Mouse (Mus musculus): ENCODE measurements around the gene Mobp.

DNA sequence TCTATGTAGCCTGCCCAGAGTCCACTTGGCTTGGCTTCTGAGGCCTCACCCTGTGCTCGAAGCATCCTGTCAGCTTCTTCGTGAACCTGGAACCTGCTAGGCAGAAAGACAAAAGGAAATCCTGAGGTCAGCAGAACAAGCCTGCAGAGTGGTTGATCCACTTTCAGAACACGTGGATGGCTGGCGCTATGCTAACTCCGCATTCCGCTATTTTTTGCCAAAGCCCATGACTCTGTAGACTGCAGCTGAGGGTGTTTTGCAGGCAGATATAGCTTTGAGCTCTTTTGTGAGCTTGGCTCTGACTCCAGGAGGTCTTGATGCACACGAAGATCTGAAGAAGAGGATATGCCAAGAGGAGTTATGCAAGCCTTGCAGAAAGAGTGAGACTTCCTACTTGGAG lies 43.2 kb downstream of the Mobp start:
- TF ChIP-seq POLR2A (IDR thresholded peaks at IDR 0.05; ENCODE audit: control insufficient read depth, low read depth, low read length) (no peak), CTCF (IDR thresholded peaks at IDR 0.05; ENCODE audit: control insufficient read depth, insufficient read depth, insufficient replicate concordance, low read depth, low read length) (no peak)

All from testis, adult 2 months (tissue).